Comparison of ENCODE assay signal across 21 mouse cellular contexts in the genomic region with DNA sequence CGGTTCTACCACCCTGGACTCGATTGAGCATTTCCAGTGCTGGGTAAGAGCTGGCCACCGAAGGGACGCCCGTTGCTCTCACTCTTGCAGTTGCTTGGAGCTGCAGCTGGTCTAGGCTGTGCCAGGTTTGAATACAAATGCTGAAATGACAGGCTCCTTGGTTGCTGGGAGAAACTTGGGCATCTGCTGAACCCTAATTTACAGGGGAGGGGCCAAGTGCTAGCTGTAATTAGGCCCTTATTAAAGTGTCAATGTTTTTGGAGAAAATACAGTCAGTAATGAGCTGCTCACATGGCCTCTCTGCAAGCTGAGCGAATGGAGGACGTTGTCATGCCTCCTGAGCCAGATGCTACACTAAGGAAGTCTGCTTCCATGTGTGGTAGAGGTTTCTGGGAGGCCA. TPM values are rescaled to one million over a fixed set of nuclear protein-coding genes. Genes with fewer than 3 reads are reported as not detected.
DNase-seq lines count a peak whose midpoint lies in the region; ATAC-seq lines count a peak whose summit lies in the region.
"Had no signal": no experiment of that assay in that cellular context is flagged by ENCODE, and none has a peak within 500 bp of the region (broad histone marks: within the 10 kb centered on the region; RNA-seq: fewer than 3 reads in every experiment).

No protein-coding gene starts in this region.

- peaks cover 41% of the 10 kb centered on the region for H3K4me1 ChIP-seq in embryonic facial prominence, embryonic 13.5 days
- H3K4me1 ChIP-seq in embryonic facial prominence, embryonic 10.5 days: peaks cover 22% of the 10 kb centered on the region
- peaks cover 32% of the 10 kb centered on the region for H3K4me1 ChIP-seq in kidney, embryonic 16.5 days (ENCODE audit: insufficient read depth, low read length)

- H3K9me3 ChIP-seq in embryonic facial prominence, embryonic 13.5 days: no peaks in the 10 kb centered on the region
- H3K9me3 ChIP-seq in embryonic facial prominence, embryonic 10.5 days: no peaks in the 10 kb centered on the region
- no peaks in the 10 kb centered on the region for H3K9me3 ChIP-seq in kidney, embryonic 16.5 days (ENCODE audit: low read length)
- H3K9me3 ChIP-seq: G1E; liver, embryonic 13.5 days; neural tube, embryonic 12.5 days had no signal

- H3K4me2 ChIP-seq in embryonic facial prominence, embryonic 13.5 days: no peak overlapping the region
- H3K4me2 ChIP-seq in kidney, embryonic 16.5 days (replicated peaks; ENCODE audit: low read depth, low read length): no peak overlapping the region
- H3K4me2 ChIP-seq: hindbrain, embryonic 14.5 days; liver, embryonic 13.5 days; neural tube, embryonic 12.5 days had no signal

- H3K27me3 ChIP-seq in embryonic facial prominence, embryonic 13.5 days: no peaks in the 10 kb centered on the region
- no peaks in the 10 kb centered on the region for H3K27me3 ChIP-seq in embryonic facial prominence, embryonic 10.5 days (replicated peaks; ENCODE audit: low read depth, poor library complexity, severe bottlenecking)
- H3K27me3 ChIP-seq in kidney, embryonic 16.5 days (ENCODE audit: insufficient read depth, low read length): no peaks in the 10 kb centered on the region
- H3K27me3 ChIP-seq: liver, embryonic 13.5 days; neural tube, embryonic 12.5 days had no signal

- H3K9ac ChIP-seq in embryonic facial prominence, embryonic 13.5 days: no peak overlapping the region
- no peak overlapping the region for H3K9ac ChIP-seq in kidney, embryonic 16.5 days (replicated peaks; ENCODE audit: low read length)
- H3K9ac ChIP-seq: hindbrain, embryonic 14.5 days; neural tube, embryonic 12.5 days had no signal

- H3K27ac ChIP-seq in embryonic facial prominence, embryonic 13.5 days: 0 out of 2 replicates have a peak overlapping the region, but pooled peaks have one; percentile 4
- H3K27ac ChIP-seq in embryonic facial prominence, embryonic 10.5 days (replicated peaks): no peak overlapping the region
- 0 out of 2 replicates have a peak overlapping the region, but pooled peaks have one; percentile 36 for H3K27ac ChIP-seq in kidney, embryonic 16.5 days (ENCODE audit: low read length)
- H3K27ac ChIP-seq: hindbrain, embryonic 14.5 days; liver, embryonic 13.5 days; neural tube, embryonic 12.5 days had no signal

- 78% methylated on average over 7 of the region's 7 CpGs for WGBS in embryonic facial prominence, embryonic 13.5 days
- 81% methylated on average over 7 of the region's 7 CpGs for WGBS in embryonic facial prominence, embryonic 10.5 days
- WGBS in kidney, embryonic 16.5 days: 69% methylated on average over 7 of the region's 7 CpGs

- H3K36me3 ChIP-seq in embryonic facial prominence, embryonic 13.5 days: 0 out of 2 replicates have a peak, but pooled peaks cover 7% of the 10 kb centered on the region
- H3K36me3 ChIP-seq in embryonic facial prominence, embryonic 10.5 days (replicated peaks): peaks cover 6% of the 10 kb centered on the region; the same call in 1 of the 2 replicates
- H3K36me3 ChIP-seq in kidney, embryonic 16.5 days (ENCODE audit: insufficient read depth, low read length): no peaks in the 10 kb centered on the region
- H3K36me3 ChIP-seq: neural tube, embryonic 12.5 days had no signal

- no peak overlapping the region for H3K4me3 ChIP-seq in embryonic facial prominence, embryonic 13.5 days
- no peak overlapping the region for H3K4me3 ChIP-seq in embryonic facial prominence, embryonic 10.5 days
- no peak overlapping the region for H3K4me3 ChIP-seq in kidney, embryonic 16.5 days (ENCODE audit: low read length)
- H3K4me3 ChIP-seq: liver, embryonic 13.5 days; neural tube, embryonic 12.5 days had no signal

- DNase-seq in embryonic facial prominence, embryonic 10.5 days (ENCODE audit: low spot score): no peak
- no peak for DNase-seq in kidney, postnatal 36 days
- DNase-seq in right cerebral cortex, postnatal 10 days (ENCODE audit: low spot score in 2 of 2): peak; percentile 55 to 70
- DNase-seq in right cerebral cortex, adult 18-20 months: no peak
- peak; percentile 55 for DNase-seq in telencephalon, adult 2 months (ENCODE audit: low read depth, low spot score)
- no peak for DNase-seq in thymus, postnatal 36 days
- DNase-seq: cerebellum, adult 11 months; gastrocnemius, postnatal 10 days; heart, postnatal 10 days; kidney, adult 11 months; layer of hippocampus, postnatal 36 days; liver, embryonic 13.5 days; right cerebral cortex, postnatal 4 days; thymus, adult 2 months had no signal

- no peak for ATAC-seq in embryonic facial prominence, embryonic 13.5 days (ENCODE audit: insufficient number of reproducible peaks, insufficient read depth, low FRiP score, low TSS enrichment, low read depth)
- ATAC-seq in kidney, embryonic 16.5 days (ENCODE audit: low FRiP score, low TSS enrichment): no peak
- ATAC-seq: CD4-positive, CD25-positive, alpha-beta regulatory T cell, adult 4 months; lung, postnatal 0 days had no signal

RNA-seq across cellular contexts. Expression of a gene that starts 6.0 kb away (rescaled TPM):
- polyA plus RNA-seq in embryonic facial prominence, embryonic 13.5 days (2015; fragmentation: Nextera tagmentation; extraction: Ambion mirVana): 74.5 and 79.8 TPM in 2 replicates
- 72.9 and 73.7 TPM in 2 replicates for polyA plus RNA-seq in embryonic facial prominence, embryonic 10.5 days (2016; fragmentation: Nextera tagmentation; extraction: Ambion mirVana)
- 85.7 and 92.4 TPM in 2 replicates for polyA plus RNA-seq in kidney, embryonic 16.5 days (2015; fragmentation: Nextera tagmentation; extraction: Ambion mirVana)

RNA-seq across cellular contexts. Expression of a gene that starts 19.1 kb away (rescaled TPM):
- 47.0 and 53.5 TPM in 2 replicates for polyA plus RNA-seq in embryonic facial prominence, embryonic 13.5 days (2015; fragmentation: Nextera tagmentation; extraction: Ambion mirVana)
- polyA plus RNA-seq in embryonic facial prominence, embryonic 10.5 days (2016; fragmentation: Nextera tagmentation; extraction: Ambion mirVana): 64.0 and 71.1 TPM in 2 replicates
- 62.8 and 64.5 TPM in 2 replicates for polyA plus RNA-seq in kidney, embryonic 16.5 days (2015; fragmentation: Nextera tagmentation; extraction: Ambion mirVana)

Comparison
In these comparisons a context has a peak if more than half of its experiments do, and no peak if none do; other contexts are left out.
1. DNase-seq: peak in right cerebral cortex, postnatal 10 days (2 of 2) and telencephalon, adult 2 months (single experiment); none in embryonic facial prominence, embryonic 10.5 days (single experiment), kidney, postnatal 36 days (0 of 2), right cerebral cortex, adult 18-20 months (single experiment) and thymus, postnatal 36 days (0 of 2).